Mouse (Mus musculus) bone marrow, adult 2 months (tissue): ENCODE data around the gene Nudt6.

Experiments used
- CTCF ChIP-seq: fragments of 200-500 bp; IDR thresholded peaks from 2 replicates; pipeline ENCODE4 v1.5.1; 2011; ENCODE audit warnings: low read length, control low read depth; ENCODE audit not compliant: control insufficient read depth, insufficient read depth
- POLR2A ChIP-seq: fragments of 200-500 bp; IDR thresholded peaks from 2 replicates; pipeline ENCODE4 v1.6.1; 2011; ENCODE audit warnings: low read depth, mild to moderate bottlenecking, control low read depth, low read length, borderline replicate concordance; ENCODE audit not compliant: control insufficient read depth

- TF ChIP-seq CTCF = no peak
- no peak for TF ChIP-seq POLR2A
Measured at GRCm38 (mm10) chr3:37439770-37440169, 19.8 kb upstream of the Nudt6 start.
